Mouse (Mus musculus) thymus, adult 2 months (tissue): ENCODE measurements around the gene Pfkm. TPM values are rescaled to one million over a fixed set of nuclear protein-coding genes. Genes with fewer than 3 reads are reported as not detected.

ENCODE experiments used
- DNase-seq: peaks from one replicate; pipeline ENCODE4 v3.0.0; 2021
- H3K27ac ChIP-seq: fragments of 200-500 bp; 2 replicates; pipeline ENCODE4 v1.5.1; 2012; ENCODE audit warnings: low read length, control low read depth; ENCODE audit not compliant: control insufficient read depth, insufficient read depth
- H3K27me3 ChIP-seq: fragments of 200-500 bp; 2 replicates; pipeline ENCODE4 v1.6.1; 2012; ENCODE audit warnings: mild to moderate bottlenecking, low read length, moderate library complexity, mixed read lengths; ENCODE audit not compliant: control insufficient read depth, insufficient read depth
- H3K36me3 ChIP-seq: fragments of 200-500 bp; 2 replicates; pipeline ENCODE4 v1.6.1; 2012; ENCODE audit warnings: mild to moderate bottlenecking, low read length, moderate library complexity; ENCODE audit not compliant: control insufficient read depth, insufficient read depth
- H3K4me1 ChIP-seq: fragments of 200-500 bp; replicated peaks from 2 replicates; pipeline ENCODE4 v1.6.1; 2012; ENCODE audit warnings: low read length; ENCODE audit not compliant: control insufficient read depth, insufficient read depth
- H3K4me3 ChIP-seq: fragments of 200-500 bp; 2 replicates; pipeline ENCODE4 v1.5.1; 2012; ENCODE audit warnings: mild to moderate bottlenecking, low read length, control low read depth, moderate library complexity; ENCODE audit not compliant: control insufficient read depth, insufficient read depth
- CTCF ChIP-seq: fragments of 200-500 bp; IDR thresholded peaks from 2 replicates; pipeline ENCODE4 v1.5.1; 2012; ENCODE audit warnings: mild to moderate bottlenecking, control low read depth, low read length, moderate library complexity, borderline replicate concordance; ENCODE audit not compliant: control insufficient read depth, poor library complexity, insufficient read depth; ENCODE audit errors: extremely low read depth
- POLR2A ChIP-seq: fragments of 200-500 bp; IDR thresholded peaks from 2 replicates; pipeline ENCODE4 v1.6.1; 2012; ENCODE audit warnings: mild to moderate bottlenecking, low read length, control low read depth, moderate library complexity; ENCODE audit not compliant: control insufficient read depth, poor library complexity, insufficient read depth; ENCODE audit errors: extremely low read depth
- WGBS: fragments of 180-500 bp; shearing (Covaris S2); methylation state at CpG from one replicate; pipeline ENCODE4 v1.1.7; 2018; 5-methylcytosine and 5-hydroxymethylcytosine counted together
- polyA plus RNA-seq: library from polyadenylated mRNA; depleted of rRNA; stranded (reverse); fragments of >200 nt; gene quantifications from 2 replicates; pipeline ENCODE4 v1.2.3, GENCODE M21; 2012

Gene Pfkm
- polyA plus RNA-seq, 1 experiment: 44.9 TPM

DNA sequence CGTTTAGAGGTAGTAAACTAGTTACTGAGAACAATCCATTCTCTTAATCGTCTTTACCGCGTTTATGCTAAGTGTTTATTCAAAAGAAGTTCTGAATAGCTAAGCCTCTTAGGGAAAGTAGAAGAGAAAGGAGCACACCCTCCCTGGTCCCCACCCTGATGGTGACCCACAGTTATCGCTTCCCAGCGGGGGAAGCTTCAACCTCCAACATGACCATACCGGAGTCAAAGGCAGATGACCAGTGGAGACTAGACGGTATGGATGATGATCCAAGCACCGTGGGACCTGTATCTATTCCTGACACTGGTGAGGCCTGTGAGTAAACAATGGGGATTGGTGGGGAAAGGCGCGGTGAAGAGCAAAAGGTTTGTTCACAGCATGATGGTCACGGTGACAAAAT is 2.5 kb downstream of the Pfkm start:
- no peaks in the 10 kb centered on the region for H3K36me3 ChIP-seq
- no peak for DNase-seq
- TF ChIP-seq CTCF: no peak
- no peak for TF ChIP-seq POLR2A
- WGBS: 97% methylated on average over 12 of the region's 12 CpGs
- H3K4me1 ChIP-seq: no peaks in the 10 kb centered on the region
- H3K4me3 ChIP-seq: no peak overlapping the region
- H3K27ac ChIP-seq: no peak overlapping the region
- no peaks in the 10 kb centered on the region for H3K27me3 ChIP-seq

DNA sequence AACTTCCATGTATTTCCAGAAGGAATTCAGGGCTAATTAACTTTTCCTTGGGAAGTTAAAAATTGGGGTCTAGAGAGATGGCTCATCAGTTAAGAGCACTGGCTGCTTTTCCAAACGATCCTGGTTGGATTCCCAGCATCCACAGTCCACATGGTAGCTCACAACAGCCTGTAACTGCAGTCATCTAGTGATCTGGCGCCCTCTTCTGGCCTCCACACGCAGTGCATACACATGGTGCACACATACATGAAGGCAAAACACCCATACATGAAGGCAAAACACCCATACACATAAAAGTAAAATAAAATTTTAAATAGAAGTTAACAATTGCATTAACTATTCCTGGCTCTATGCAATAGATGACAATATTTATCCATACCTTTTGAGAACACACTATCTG is 4.6 kb downstream of the Pfkm start:
- 82% methylated on average over 3 of the region's 3 CpGs for WGBS
- Histone ChIP-seq H3K27ac (no peak overlapping the region), H3K27me3 (no peaks in the 10 kb centered on the region), H3K4me1 (no peaks in the 10 kb centered on the region), H3K4me3 (no peak overlapping the region), H3K36me3 (no peaks in the 10 kb centered on the region)
- TF ChIP-seq POLR2A (no peak), CTCF (no peak)
- peak; percentile 10 for DNase-seq

DNA sequence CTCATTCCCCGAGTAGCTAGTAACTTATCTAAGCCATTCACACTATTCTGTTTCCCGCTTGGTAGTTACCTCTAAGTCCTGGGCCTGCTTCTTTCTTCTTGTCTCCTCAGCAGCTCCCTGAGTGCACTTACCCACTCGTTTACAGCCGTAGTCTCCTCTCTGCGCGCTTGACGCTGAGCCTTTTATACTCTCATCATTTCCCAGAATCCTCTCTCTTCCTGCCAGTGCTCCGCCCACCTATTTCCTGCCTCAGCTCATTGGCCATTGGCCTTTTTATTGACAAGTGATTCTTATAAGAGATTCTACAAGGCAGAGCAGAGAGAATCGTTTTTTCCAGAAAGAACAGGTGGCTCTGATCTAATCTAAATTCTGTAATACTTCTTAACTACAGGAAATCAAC is 6.1 kb downstream of the Pfkm start:
- DNase-seq: no peak
- Histone ChIP-seq H3K4me1 (no peaks in the 10 kb centered on the region), H3K36me3 (no peaks in the 10 kb centered on the region), H3K4me3 (no peak overlapping the region), H3K27me3 (no peaks in the 10 kb centered on the region), H3K27ac (no peak overlapping the region)
- 91% methylated on average over 9 of the region's 9 CpGs for WGBS
- TF ChIP-seq POLR2A (no peak), CTCF (no peak)

DNA sequence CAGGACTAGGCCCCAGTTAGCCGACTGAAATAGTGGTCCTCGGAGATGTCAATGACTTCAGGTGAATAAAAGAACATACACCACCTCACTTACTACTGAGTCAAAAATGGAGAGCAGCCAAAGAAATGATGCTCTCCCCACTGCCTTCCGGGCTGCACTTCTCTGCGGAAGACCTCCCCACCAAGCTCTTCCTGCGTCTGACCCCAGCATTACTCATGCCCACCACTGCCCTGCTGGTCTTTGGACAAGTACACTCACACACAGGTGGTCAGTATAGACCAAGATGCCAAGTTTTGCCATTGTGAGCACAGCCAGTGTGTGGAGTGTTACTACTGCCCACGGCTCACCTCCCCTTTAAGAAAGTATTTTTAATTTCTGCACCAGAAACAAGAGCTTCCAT is 10.0 kb downstream of the Pfkm start:
- DNase-seq: no peak
- TF ChIP-seq POLR2A: no peak
- no peak for TF ChIP-seq CTCF
- no peak overlapping the region for H3K4me3 ChIP-seq
- H3K36me3 ChIP-seq: no peaks in the 10 kb centered on the region
- H3K27me3 ChIP-seq: no peaks in the 10 kb centered on the region
- no peaks in the 10 kb centered on the region for H3K4me1 ChIP-seq
- WGBS: 97% methylated on average over 6 of the region's 6 CpGs
- H3K27ac ChIP-seq: no peak overlapping the region

DNA sequence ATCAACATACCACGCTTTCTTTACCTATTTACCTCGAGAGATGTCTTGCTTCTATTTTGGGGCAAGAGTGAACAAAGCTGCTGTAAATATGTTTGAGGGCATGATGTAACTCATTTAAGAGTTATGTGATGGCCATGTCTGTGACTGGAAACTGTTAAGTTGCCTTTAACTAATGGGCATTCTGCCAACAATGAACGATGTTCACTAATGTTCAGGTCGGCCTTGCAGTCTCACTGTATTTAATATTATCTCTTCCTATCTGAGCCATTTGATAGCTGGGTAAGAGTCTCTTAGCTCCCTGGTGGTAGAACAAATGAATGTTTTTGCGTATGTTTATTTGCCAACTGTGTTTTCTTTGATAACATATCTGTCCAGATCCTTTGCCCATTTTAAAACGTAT is 14.1 kb downstream of the Pfkm start:
- WGBS: 82% methylated on average over 6 of the region's 6 CpGs

DNA sequence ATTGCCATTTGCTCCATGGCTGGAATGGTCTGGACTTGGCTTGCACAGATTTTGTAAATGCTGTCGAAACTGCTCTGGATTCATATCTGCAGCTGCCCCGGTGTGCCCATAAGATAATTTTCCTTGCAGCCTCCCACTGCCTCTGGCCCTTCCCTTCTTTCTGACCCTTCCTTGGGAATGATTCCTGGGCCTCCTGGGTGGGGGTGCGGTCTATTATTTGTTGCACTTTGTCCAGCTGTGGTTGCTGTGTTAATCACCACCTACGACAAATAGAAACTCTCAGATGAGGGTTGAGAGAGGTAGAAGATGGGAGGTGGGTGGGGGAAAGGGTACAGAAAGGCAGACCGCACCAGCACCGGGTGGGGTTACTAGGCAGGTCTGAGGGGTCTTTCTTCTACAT is 14.8 kb downstream of the Pfkm start:
- H3K4me3 ChIP-seq: no peak overlapping the region
- WGBS: 95% methylated on average over 6 of the region's 6 CpGs
- H3K27ac ChIP-seq: no peak overlapping the region
- no peak for TF ChIP-seq CTCF
- no peak for TF ChIP-seq POLR2A
- H3K4me1 ChIP-seq: peaks cover 5% of the 10 kb centered on the region
- DNase-seq: no peak
- H3K27me3 ChIP-seq: no peaks in the 10 kb centered on the region
- no peaks in the 10 kb centered on the region for H3K36me3 ChIP-seq

More for the DNA sequence above, 14.1 kb downstream of the Pfkm start:
- H3K27ac ChIP-seq: no peak overlapping the region
- TF ChIP-seq POLR2A (no peak), CTCF (no peak)
- no peaks in the 10 kb centered on the region for H3K27me3 ChIP-seq
- no peak for DNase-seq
- H3K36me3 ChIP-seq: no peaks in the 10 kb centered on the region
- no peak overlapping the region for H3K4me3 ChIP-seq
- peaks cover 5% of the 10 kb centered on the region for H3K4me1 ChIP-seq

DNA sequence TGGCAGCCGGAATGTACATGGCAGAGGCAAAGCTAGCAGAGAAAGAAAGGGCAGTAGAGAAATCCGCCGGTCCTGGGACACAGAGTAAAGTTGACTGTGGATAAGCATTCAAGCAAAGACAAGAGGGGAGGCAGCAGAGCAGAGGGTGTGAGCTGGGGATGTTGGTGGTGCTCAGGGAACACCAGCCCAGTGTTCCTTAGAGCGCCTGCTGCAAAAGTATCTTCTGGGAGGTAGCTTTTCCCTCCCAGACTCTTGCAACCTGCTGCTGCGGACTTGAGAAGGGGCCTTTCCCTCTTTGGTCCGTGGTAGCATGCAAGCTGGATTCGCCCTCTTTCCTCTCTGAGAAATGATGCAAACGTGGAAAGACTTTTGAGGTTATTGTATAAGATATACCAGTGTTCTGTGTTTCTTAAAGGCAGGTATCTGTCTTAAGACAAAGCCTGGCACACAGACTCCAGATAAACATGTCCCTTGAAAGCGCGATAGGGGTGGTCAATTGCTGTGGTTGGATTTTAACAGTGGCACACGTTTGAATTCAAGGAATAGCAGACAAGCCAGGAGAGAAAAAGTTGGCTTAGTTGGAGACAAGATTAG is 15.4 kb downstream of the Pfkm start:
- Histone ChIP-seq H3K36me3 (no peaks in the 10 kb centered on the region), H3K27me3 (no peaks in the 10 kb centered on the region), H3K27ac (no peak overlapping the region), H3K4me3 (no peak overlapping the region), H3K4me1 (peaks cover 5% of the 10 kb centered on the region)
- 53% methylated on average over 11 of the region's 11 CpGs for WGBS
- TF ChIP-seq CTCF (no peak), POLR2A (no peak)
- no peak for DNase-seq
